Mouse (Mus musculus): ENCODE results near the gene Grik2.
"Not testable (repeated sequence)": the region's sequence is repeated elsewhere in the genome, so short reads cannot be mapped to it uniquely, and the experiment has no call there.

GRCm38 (mm10) chr10:49236844-49237243 lies 551.7 kb downstream of the Grik2 start:
- not testable (repeated sequence) for TF ChIP-seq POLR2A (IDR thresholded peaks at IDR 0.05; ENCODE audit: low read depth, low read length); CTCF (conservative IDR thresholded peaks at IDR 0.05; ENCODE audit: insufficient read depth, insufficient read length, low read depth, low read length)

All from kidney, adult 2 months (tissue).